Mouse (Mus musculus): ENCODE results near the gene Cacna1c.

- TF ChIP-seq POLR2A (IDR thresholded peaks at IDR 0.05; ENCODE audit: borderline replicate concordance, low read depth, low read length) (no peak), CTCF (IDR thresholded peaks at IDR 0.05; ENCODE audit: low read depth, low read length) (no peak)
Observed at GRCm38 (mm10) chr6:118976617-118977016, 219.6 kb downstream of the Cacna1c start.
